In genomic region chr3:30687216-30687615, GRCm38 (mm10) we compare ENCODE assay signal across 29 mouse cellular contexts. TPM values are rescaled to one million over a fixed set of nuclear protein-coding genes. Genes with fewer than 3 reads are reported as not detected.
"Had no signal": no experiment of that assay in that cellular context is flagged by ENCODE, and none has a peak within 500 bp of the region (broad histone marks: within the 10 kb centered on the region; RNA-seq: fewer than 3 reads in every experiment).

No protein-coding gene starts in this region.

- H3K9me3 ChIP-seq: heart, embryonic 10.5 days; heart, embryonic 12.5 days; hindbrain, embryonic 10.5 days; hindbrain, embryonic 12.5 days; limb, embryonic 10.5 days; limb, embryonic 12.5 days had no signal

- H3K4me1 ChIP-seq: hindbrain, embryonic 10.5 days; hindbrain, embryonic 12.5 days; limb, embryonic 10.5 days; limb, embryonic 12.5 days had no signal

- H3K4me3 ChIP-seq: gastrocnemius, adult 2 months; heart, embryonic 10.5 days; heart, embryonic 12.5 days; hindbrain, embryonic 10.5 days; hindbrain, embryonic 12.5 days; layer of hippocampus, adult 2 months; left cerebral cortex, adult 2 months; limb, embryonic 10.5 days; limb, embryonic 12.5 days had no signal

- H3K36me3 ChIP-seq: heart, embryonic 10.5 days; heart, embryonic 12.5 days; hindbrain, embryonic 10.5 days; hindbrain, embryonic 12.5 days; limb, embryonic 10.5 days; limb, embryonic 12.5 days had no signal

- DNase-seq: gastrocnemius, adult 2 months; gastrocnemius, postnatal 10 days; gastrocnemius, postnatal 25 days; heart, adult 18-20 months; heart, postnatal 10 days; heart, postnatal 4 days; kidney, adult 18-20 months; kidney, adult 8-10 months; kidney, postnatal 10 days; kidney, postnatal 25 days; kidney, postnatal 4 days had no signal

- H3K27me3 ChIP-seq: heart, embryonic 12.5 days; hindbrain, embryonic 12.5 days; limb, embryonic 12.5 days had no signal

- ATAC-seq: forebrain, embryonic 16.5 days; hindbrain, embryonic 16.5 days; inflammation-experienced regulatory T-cells, adult 6 months; intestine, postnatal 0 days had no signal

- H3K4me2 ChIP-seq: hindbrain, embryonic 12.5 days; hindbrain, embryonic 14.5 days; limb, embryonic 12.5 days had no signal

- H3K27ac ChIP-seq: gastrocnemius, adult 2 months; heart, embryonic 10.5 days; hindbrain, embryonic 10.5 days; hindbrain, embryonic 12.5 days; hindbrain, embryonic 14.5 days; layer of hippocampus, adult 2 months; left cerebral cortex, adult 2 months; limb, embryonic 10.5 days; limb, embryonic 12.5 days had no signal

- H3K9ac ChIP-seq: heart, embryonic 12.5 days; hindbrain, embryonic 12.5 days; hindbrain, embryonic 14.5 days; limb, embryonic 12.5 days had no signal

RNA-seq across cellular contexts. Expression of gene Lrrc31, which starts 12.4 kb away (rescaled TPM):
- polyA plus RNA-seq: forebrain, embryonic 16.5 days; frontal cortex, adult 2 months; heart, embryonic 10.5 days; heart, embryonic 12.5 days; heart, embryonic 14.5 days; hindbrain, embryonic 10.5 days; hindbrain, embryonic 12.5 days; hindbrain, embryonic 14.5 days; limb, embryonic 10.5 days; limb, embryonic 12.5 days had no signal

RNA-seq across cellular contexts. Expression of gene Lrriq4, which starts 42.9 kb away (rescaled TPM):
- polyA plus RNA-seq: forebrain, embryonic 16.5 days; frontal cortex, adult 2 months; heart, embryonic 10.5 days; heart, embryonic 14.5 days; heart, embryonic 16.5 days; hindbrain, embryonic 10.5 days; hindbrain, embryonic 12.5 days; hindbrain, embryonic 14.5 days; inflammation-experienced regulatory T-cells, adult 6 months; intestine, postnatal 0 days; kidney, embryonic 14.5 days; limb, embryonic 10.5 days; limb, embryonic 12.5 days had no signal

RNA-seq across cellular contexts. Expression of gene Samd7, which starts 58.9 kb away (rescaled TPM):
- polyA plus RNA-seq: forebrain, embryonic 16.5 days; heart, embryonic 10.5 days; heart, embryonic 12.5 days; heart, embryonic 14.5 days; heart, embryonic 16.5 days; hindbrain, embryonic 10.5 days; hindbrain, embryonic 12.5 days; hindbrain, embryonic 14.5 days; inflammation-experienced regulatory T-cells, adult 6 months; intestine, postnatal 0 days; kidney, embryonic 14.5 days; kidney, embryonic 16.5 days; limb, embryonic 10.5 days; limb, embryonic 12.5 days had no signal
